Mouse (Mus musculus): ENCODE measurements at regions not wholly inside any gene's neighbourhood (a gene's known extent, or its start where the extent isn't known, plus 50 kb on each side); places are given as distances from the start of the nearest gene placed in this dataset.
"Not testable (repeated sequence)": the region's sequence is repeated elsewhere in the genome, so short reads cannot be mapped to it uniquely, and the experiment has no call there.

GRCm38 (mm10) chr3:15053968-15054367 lies 167.9 kb downstream of the Car2 start:
- Histone ChIP-seq H3K9ac (ENCODE audit: low read length) (no peak overlapping the region), H3K4me2 (ENCODE audit: low read depth, low read length, severe bottlenecking) (no peak overlapping the region), H3K27ac (ENCODE audit: low read depth, low read length) (no peak overlapping the region), H3K4me1 (replicated peaks; ENCODE audit: control insufficient read depth, insufficient read depth, low read length) (no peaks in the 10 kb centered on the region), H3K9me3 (ENCODE audit: control insufficient read depth, low read length) (no peaks in the 10 kb centered on the region; the same call in 1 of the 2 replicates), H3K36me3 (ENCODE audit: control insufficient read depth, insufficient read depth, low read length) (no peaks in the 10 kb centered on the region), H3K4me3 (ENCODE audit: low read depth, low read length) (no peak overlapping the region), H3K27me3 (ENCODE audit: control insufficient read depth, insufficient read depth, low read length) (no peaks in the 10 kb centered on the region)
- ATAC-seq (replicated peaks; ENCODE audit: low FRiP score) (no peak), DNase-seq (ENCODE audit: low spot score) (no peak)
- WGBS: 87% methylated on average over 3 of the region's 3 CpGs

DNA sequence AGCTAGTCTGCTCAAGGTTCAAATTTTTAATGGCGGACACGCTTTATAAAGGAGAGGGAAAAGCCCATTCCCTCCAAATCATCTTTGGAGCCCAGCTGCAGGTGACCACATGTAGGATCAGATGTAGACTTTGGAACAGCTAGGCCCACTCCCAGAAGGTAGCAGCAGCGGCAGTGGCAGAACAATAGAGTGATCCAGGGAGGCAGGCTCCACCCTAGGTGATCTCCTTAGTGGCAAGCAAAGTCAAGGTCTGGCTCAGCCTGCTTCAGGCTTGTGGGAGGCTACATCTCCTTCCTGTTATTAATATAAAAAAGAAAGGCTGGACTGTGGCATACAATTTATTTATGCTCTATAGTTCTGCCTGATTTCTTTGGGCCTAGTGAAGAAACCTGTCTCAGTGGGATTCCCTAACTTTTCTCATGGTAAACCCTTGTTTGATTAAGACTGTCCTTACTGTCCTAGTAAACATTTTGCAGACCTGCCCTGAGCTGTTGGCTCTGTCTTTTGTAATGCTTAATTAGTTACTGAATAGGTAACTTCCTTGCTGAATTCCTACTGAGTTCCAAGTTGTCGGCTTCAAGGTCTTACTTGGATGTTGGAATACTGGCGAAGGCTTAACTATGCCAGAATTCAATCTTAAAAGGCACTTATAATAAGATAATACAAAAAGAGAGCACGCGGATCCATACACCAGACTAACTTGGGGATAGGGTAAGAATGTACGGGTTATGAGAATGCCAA lies 169.6 kb downstream of the Car2 start:
- not testable (repeated sequence) for H3K27me3 ChIP-seq (ENCODE audit: control insufficient read depth, insufficient read depth, low read length); DNase-seq (ENCODE audit: low spot score)
- 91% methylated on average over 8 of the region's 8 CpGs for WGBS

DNA sequence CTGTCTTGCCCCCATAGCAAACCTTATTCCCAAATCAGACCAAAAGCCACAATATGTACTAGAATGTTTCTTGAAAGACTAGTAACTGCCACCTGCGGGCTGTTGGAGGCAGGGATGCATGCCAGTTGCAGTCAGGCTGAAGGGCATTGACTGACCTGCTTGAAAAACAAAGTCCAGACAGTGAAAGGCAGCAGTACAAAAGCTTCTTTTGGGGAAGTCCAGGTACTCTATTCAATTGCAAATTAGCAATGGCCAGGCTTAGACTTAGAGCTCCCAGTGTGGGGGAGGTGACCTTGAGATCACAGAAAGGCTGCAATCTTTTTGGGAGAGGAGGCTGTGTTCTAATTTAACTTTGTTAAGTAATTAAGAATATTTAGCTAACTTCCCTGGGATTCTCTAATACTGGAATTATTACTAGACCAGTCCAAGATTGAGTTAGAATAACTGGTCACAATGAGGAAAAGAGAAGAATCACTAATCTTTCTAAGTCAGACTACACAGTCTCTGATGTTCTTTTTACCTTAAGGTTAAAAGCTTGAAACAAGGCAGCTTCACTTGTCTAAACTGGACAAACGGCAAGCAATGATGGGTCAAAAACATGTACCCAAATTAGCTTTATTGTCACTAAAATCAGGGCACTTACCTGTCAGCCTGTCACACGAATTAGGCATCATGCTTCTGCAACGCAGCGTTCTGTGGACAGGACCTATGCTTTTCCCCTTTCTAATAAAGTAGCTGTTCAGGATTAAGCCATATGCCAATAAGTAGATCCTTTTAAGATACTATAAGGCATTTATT lies 170.9 kb downstream of the Car2 start:
- H3K9me3 ChIP-seq (ENCODE audit: control insufficient read depth, low read length); H3K4me1 ChIP-seq (replicated peaks; ENCODE audit: control insufficient read depth, insufficient read depth, low read length); H3K27ac ChIP-seq (ENCODE audit: low read depth, low read length); DNase-seq (ENCODE audit: low spot score); ATAC-seq (replicated peaks; ENCODE audit: low FRiP score); H3K27me3 ChIP-seq (ENCODE audit: control insufficient read depth, insufficient read depth, low read length); H3K4me2 ChIP-seq (ENCODE audit: low read depth, low read length, severe bottlenecking); H3K36me3 ChIP-seq (ENCODE audit: control insufficient read depth, insufficient read depth, low read length); H3K4me3 ChIP-seq (ENCODE audit: low read depth, low read length); H3K9ac ChIP-seq (ENCODE audit: low read length): not testable (repeated sequence)
- WGBS: 80% methylated on average over 5 of the region's 5 CpGs

More for the DNA sequence above, 169.6 kb downstream of the Car2 start:
- H3K27ac ChIP-seq (ENCODE audit: low read depth, low read length); H3K36me3 ChIP-seq (ENCODE audit: control insufficient read depth, insufficient read depth, low read length); H3K9ac ChIP-seq (ENCODE audit: low read length); H3K4me1 ChIP-seq (replicated peaks; ENCODE audit: control insufficient read depth, insufficient read depth, low read length); H3K4me3 ChIP-seq (ENCODE audit: low read depth, low read length); H3K9me3 ChIP-seq (ENCODE audit: control insufficient read depth, low read length); H3K4me2 ChIP-seq (ENCODE audit: low read depth, low read length, severe bottlenecking); ATAC-seq (replicated peaks; ENCODE audit: low FRiP score): not testable (repeated sequence)

DNA sequence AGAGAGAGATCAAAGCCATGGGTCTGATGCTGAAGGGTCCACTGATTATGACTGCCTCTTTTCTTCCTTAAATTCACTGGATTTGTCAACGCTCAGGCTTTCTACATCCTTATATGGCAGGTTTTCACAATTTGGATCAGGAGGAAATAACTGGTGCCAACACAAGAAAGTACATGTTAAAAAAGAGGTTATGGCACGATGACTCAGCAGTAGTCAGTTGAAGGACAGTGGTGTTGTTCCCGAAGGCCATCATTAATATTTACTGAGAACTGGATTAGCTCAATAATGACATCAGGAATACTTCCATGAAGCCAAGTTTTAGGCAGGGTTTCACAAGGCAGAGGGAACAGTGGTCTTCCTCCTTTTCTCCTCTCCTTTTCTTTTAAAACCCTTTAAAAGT lies 179.6 kb downstream of the Car2 start:
- 81% methylated on average over 3 of the region's 3 CpGs for WGBS
- H3K27ac ChIP-seq (ENCODE audit: low read depth, low read length): no peak overlapping the region
- H3K9ac ChIP-seq (ENCODE audit: low read length): no peak overlapping the region
- no peaks in the 10 kb centered on the region for H3K36me3 ChIP-seq (ENCODE audit: control insufficient read depth, insufficient read depth, low read length)
- H3K4me3 ChIP-seq (ENCODE audit: low read depth, low read length): no peak overlapping the region
- DNase-seq (ENCODE audit: low spot score) (no peak), ATAC-seq (replicated peaks; ENCODE audit: low FRiP score) (no peak)
- H3K4me2 ChIP-seq (ENCODE audit: low read depth, low read length, severe bottlenecking): no peak overlapping the region
- H3K27me3 ChIP-seq (ENCODE audit: control insufficient read depth, insufficient read depth, low read length): no peaks in the 10 kb centered on the region
- no peaks in the 10 kb centered on the region for H3K9me3 ChIP-seq (ENCODE audit: control insufficient read depth, low read length)
- H3K4me1 ChIP-seq (replicated peaks; ENCODE audit: control insufficient read depth, insufficient read depth, low read length): no peaks in the 10 kb centered on the region

- WGBS: 83% methylated on average over 3 of the region's 3 CpGs
- no peaks in the 10 kb centered on the region for H3K36me3 ChIP-seq (ENCODE audit: control insufficient read depth, insufficient read depth, low read length)
- H3K27me3 ChIP-seq (ENCODE audit: control insufficient read depth, insufficient read depth, low read length): no peaks in the 10 kb centered on the region
- no peak overlapping the region for H3K4me3 ChIP-seq (ENCODE audit: low read depth, low read length)
- no peak overlapping the region for H3K4me2 ChIP-seq (ENCODE audit: low read depth, low read length, severe bottlenecking)
- no peak overlapping the region for H3K9ac ChIP-seq (ENCODE audit: low read length)
- DNase-seq (ENCODE audit: low spot score) (no peak), ATAC-seq (replicated peaks; ENCODE audit: low FRiP score) (no peak)
- H3K9me3 ChIP-seq (ENCODE audit: control insufficient read depth, low read length): no peaks in the 10 kb centered on the region
- no peaks in the 10 kb centered on the region for H3K4me1 ChIP-seq (replicated peaks; ENCODE audit: control insufficient read depth, insufficient read depth, low read length)
- H3K27ac ChIP-seq (ENCODE audit: low read depth, low read length): no peak overlapping the region
Observed at GRCm38 (mm10) chr3:15068256-15068655, 182.2 kb downstream of the Car2 start.

DNA sequence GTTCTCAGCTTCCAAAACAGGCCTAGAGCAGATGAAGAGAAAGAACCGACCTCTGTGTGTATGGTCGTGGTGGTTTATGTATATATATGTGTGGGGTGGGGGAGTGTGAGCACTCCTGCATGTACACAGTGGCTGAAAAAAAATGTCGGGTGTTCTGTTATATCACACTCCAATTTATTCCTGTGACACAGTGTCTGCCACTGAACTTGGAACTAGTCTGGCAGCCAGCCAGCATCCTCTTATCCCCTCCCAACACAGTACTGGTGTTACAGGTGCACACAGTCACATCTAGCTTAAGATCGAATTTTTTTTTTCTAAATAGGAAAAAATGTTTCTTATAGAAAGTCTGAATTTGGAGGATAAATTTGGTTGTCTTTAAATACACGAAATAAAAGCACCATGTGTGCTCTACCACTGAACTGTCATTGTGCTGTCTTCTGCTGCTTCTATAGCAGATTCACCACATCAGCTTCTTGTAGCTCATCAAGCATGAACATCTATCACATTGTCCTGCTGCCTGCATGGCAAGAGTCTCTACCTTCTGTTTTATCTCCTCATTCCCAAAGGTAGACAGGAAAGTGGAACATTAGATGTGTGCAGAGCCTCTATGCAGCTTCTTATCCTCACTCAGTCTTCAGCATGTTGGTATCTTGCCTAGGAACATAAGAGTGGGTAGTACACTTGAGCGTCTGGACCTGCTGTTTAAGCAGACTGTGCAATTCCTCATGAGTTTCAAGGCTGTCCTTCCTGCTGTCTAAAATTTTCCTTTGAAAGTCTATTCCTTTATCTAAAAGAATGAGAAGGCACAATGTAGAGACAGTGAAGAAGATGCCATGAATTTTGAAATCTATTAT lies 185.2 kb downstream of the Car2 start:
- H3K9ac ChIP-seq (ENCODE audit: low read length): no peak overlapping the region
- H3K36me3 ChIP-seq (ENCODE audit: control insufficient read depth, insufficient read depth, low read length): no peaks in the 10 kb centered on the region
- no peaks in the 10 kb centered on the region for H3K27me3 ChIP-seq (ENCODE audit: control insufficient read depth, insufficient read depth, low read length)
- ATAC-seq (replicated peaks; ENCODE audit: low FRiP score) (no peak), DNase-seq (ENCODE audit: low spot score) (no peak)
- H3K27ac ChIP-seq (ENCODE audit: low read depth, low read length): no peak overlapping the region
- no peak overlapping the region for H3K4me3 ChIP-seq (ENCODE audit: low read depth, low read length)
- WGBS: 86% methylated on average over 6 of the region's 6 CpGs
- no peaks in the 10 kb centered on the region for H3K9me3 ChIP-seq (ENCODE audit: control insufficient read depth, low read length)
- no peaks in the 10 kb centered on the region for H3K4me1 ChIP-seq (replicated peaks; ENCODE audit: control insufficient read depth, insufficient read depth, low read length)
- H3K4me2 ChIP-seq (ENCODE audit: low read depth, low read length, severe bottlenecking): no peak overlapping the region

GRCm38 (mm10) chr3:15073405-15073804 lies 187.3 kb downstream of the Car2 start:
- ATAC-seq (replicated peaks; ENCODE audit: low FRiP score) (no peak), DNase-seq (ENCODE audit: low spot score) (no peak)
- WGBS: 91% methylated on average over 2 of the region's 2 CpGs
- H3K4me2 ChIP-seq (ENCODE audit: low read depth, low read length, severe bottlenecking): no peak overlapping the region
- no peak overlapping the region for H3K27ac ChIP-seq (ENCODE audit: low read depth, low read length)
- no peak overlapping the region for H3K9ac ChIP-seq (ENCODE audit: low read length)
- no peaks in the 10 kb centered on the region for H3K27me3 ChIP-seq (ENCODE audit: control insufficient read depth, insufficient read depth, low read length)
- no peak overlapping the region for H3K4me3 ChIP-seq (ENCODE audit: low read depth, low read length)
- no peaks in the 10 kb centered on the region for H3K9me3 ChIP-seq (ENCODE audit: control insufficient read depth, low read length)
- H3K36me3 ChIP-seq (ENCODE audit: control insufficient read depth, insufficient read depth, low read length): no peaks in the 10 kb centered on the region
- H3K4me1 ChIP-seq (replicated peaks; ENCODE audit: control insufficient read depth, insufficient read depth, low read length): no peaks in the 10 kb centered on the region

GRCm38 (mm10) chr3:15073847-15074246 lies 187.8 kb downstream of the Car2 start:
- H3K36me3 ChIP-seq (ENCODE audit: control insufficient read depth, insufficient read depth, low read length): no peaks in the 10 kb centered on the region
- DNase-seq (ENCODE audit: low spot score) (no peak), ATAC-seq (replicated peaks; ENCODE audit: low FRiP score) (no peak)
- H3K9me3 ChIP-seq (ENCODE audit: control insufficient read depth, low read length): no peaks in the 10 kb centered on the region
- H3K4me2 ChIP-seq (ENCODE audit: low read depth, low read length, severe bottlenecking): no peak overlapping the region
- 63% methylated on average over 1 of the region's 1 CpGs for WGBS
- no peak overlapping the region for H3K9ac ChIP-seq (ENCODE audit: low read length)
- no peak overlapping the region for H3K27ac ChIP-seq (ENCODE audit: low read depth, low read length)
- H3K4me3 ChIP-seq (ENCODE audit: low read depth, low read length): no peak overlapping the region
- no peaks in the 10 kb centered on the region for H3K27me3 ChIP-seq (ENCODE audit: control insufficient read depth, insufficient read depth, low read length)
- no peaks in the 10 kb centered on the region for H3K4me1 ChIP-seq (replicated peaks; ENCODE audit: control insufficient read depth, insufficient read depth, low read length)

Measured in forebrain, embryonic 11.5 days (tissue).